Mouse (Mus musculus): ENCODE measurements around the gene Slc25a42. TPM values are rescaled to one million over a fixed set of nuclear protein-coding genes. Genes with fewer than 3 reads are reported as not detected.
A peak's percentile ranks its signal among the peaks of the same experiment; 100 is the strongest.

The Slc25a42 gene
- total RNA-seq (2015; ENCODE audit: low replicate concordance) (13.8 and 20.6 TPM in 2 replicates), total RNA-seq (2017; ENCODE audit: low replicate concordance) (16.2 and 23.8 TPM in 2 replicates)

DNA sequence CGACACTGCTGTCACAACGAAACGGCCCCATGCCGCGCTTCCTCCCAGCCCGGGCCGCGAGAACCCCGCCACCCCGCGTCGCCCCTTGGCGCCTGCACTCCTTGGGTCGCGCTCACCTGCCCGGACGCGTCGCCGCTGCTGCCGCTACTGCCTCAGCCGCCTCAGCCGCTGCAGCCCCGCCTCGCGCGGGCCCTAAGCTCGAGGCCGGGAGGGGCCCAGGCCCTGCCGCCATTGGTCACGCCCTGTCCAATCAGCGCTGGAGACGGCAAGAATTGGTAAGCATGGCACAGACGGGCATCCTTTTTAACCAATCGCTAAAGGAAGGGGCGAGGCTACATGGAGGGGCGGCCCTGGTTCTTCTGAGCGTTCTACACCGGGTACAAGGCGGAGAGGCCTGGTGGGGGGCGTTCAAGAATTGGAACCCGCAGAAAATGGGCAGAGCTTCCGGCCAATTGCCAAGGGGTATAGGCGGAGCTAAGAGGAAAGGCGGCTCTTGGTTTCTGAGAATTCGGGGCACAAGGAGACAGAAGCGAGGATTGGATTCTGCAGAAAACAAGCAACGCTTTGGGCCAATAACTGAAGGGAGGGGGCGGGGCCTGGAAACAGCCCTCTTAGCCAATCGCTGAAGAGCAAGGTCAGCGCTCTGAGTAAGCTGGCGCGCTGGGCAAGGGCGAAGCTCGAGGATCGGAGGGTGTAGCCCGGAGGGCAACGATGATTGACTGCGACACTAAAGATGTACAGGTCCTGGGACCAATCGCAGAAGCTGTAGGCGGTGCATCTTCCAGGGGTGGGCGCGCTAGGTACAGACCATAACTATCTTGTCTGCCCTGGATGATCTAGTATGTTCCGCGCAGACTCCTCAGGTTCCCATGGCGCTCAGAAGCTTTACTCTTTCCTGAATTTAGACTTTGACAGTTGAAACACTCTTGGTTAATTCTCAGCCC is at the start of gene Slc25a42:
Gene Slc25a42 (minus strand): TSS at position 194 of the 944 bp plus-strand sequence.
- ATAC-seq (replicated peaks; ENCODE audit: low FRiP score, poor library complexity, severe bottlenecking) = peak; percentile 87

GRCm38 (mm10) chr8:70259043-70259442 is 46.9 kb upstream of the Slc25a42 start:
- peak; percentile 77 for ATAC-seq (replicated peaks; ENCODE audit: low FRiP score, poor library complexity, severe bottlenecking)

GRCm38 (mm10) chr8:70258600-70258999 is 46.5 kb upstream of the Slc25a42 start:
- ATAC-seq (replicated peaks; ENCODE audit: low FRiP score, poor library complexity, severe bottlenecking) = peak; percentile 68

GRCm38 (mm10) chr8:70257456-70257855 is 45.4 kb upstream of the Slc25a42 start:
- ATAC-seq (replicated peaks; ENCODE audit: low FRiP score, poor library complexity, severe bottlenecking) = no peak

GRCm38 (mm10) chr8:70254628-70255027 is 42.5 kb upstream of the Slc25a42 start:
- ATAC-seq (replicated peaks; ENCODE audit: low FRiP score, poor library complexity, severe bottlenecking) = no peak

DNA sequence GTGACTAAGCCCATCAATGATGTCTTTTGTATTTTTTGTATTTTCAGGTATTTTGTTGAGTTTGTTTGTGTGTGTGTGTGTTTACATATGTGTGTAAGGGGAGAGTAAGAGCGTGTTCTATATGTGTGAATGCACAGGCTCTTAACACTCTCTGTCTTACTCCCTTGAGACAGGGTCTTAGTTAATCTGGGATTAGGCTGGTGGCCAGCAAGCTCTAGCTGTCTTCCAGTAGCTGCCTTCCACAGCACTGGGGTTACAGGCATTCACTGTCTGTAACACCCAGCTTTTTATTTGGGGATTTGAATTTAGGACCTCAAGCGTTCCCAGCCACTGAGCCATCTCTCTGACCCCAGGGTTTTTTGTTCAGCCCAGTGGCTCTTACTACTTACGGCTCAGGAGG is 35.7 kb upstream of the Slc25a42 start:
- no peak for ATAC-seq (replicated peaks; ENCODE audit: low FRiP score, poor library complexity, severe bottlenecking)

DNA sequence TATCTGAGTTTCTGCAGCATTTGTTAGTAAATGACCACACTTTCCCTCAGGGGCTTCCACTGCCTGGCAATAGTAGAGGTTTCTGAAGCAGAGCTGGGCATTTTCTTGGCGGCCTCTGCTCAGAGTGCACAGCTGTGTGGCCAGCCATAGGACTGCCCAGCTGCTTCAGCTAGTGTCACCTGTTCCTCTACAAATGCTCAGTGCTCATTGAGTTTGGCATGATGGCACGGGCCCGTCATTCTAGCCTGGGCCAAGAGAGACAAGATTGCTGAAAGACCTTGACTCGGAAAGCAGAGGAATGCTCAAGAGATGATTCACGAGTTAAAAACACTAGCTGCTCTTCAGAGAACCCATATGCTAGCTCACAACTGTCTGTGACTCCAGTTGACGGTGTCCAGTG is 34.5 kb upstream of the Slc25a42 start:
- ATAC-seq (replicated peaks; ENCODE audit: low FRiP score, poor library complexity, severe bottlenecking) = no peak

DNA sequence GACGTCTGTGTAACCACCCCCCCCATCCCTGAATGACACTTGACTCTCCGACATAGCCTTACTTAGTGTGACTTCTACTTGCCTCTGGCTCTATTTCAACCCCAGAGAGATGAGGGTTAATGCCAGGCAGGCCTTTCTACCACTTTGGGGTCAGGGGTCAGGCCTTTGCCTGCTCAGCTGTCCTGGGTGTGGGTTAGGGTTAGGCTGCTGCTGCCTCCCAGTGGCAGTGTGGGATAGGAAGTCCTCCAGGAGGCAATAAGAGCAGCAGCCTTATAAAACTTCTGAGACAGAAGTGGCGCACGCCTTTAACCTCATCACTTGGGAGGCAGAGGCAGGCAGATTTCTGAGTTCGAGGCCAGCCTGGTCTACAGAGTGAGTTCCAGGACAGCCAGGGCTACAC is 28.5 kb upstream of the Slc25a42 start:
- ATAC-seq (replicated peaks; ENCODE audit: low FRiP score, poor library complexity, severe bottlenecking) = no peak

- no peak for ATAC-seq (replicated peaks; ENCODE audit: low FRiP score, poor library complexity, severe bottlenecking)
Measured at GRCm38 (mm10) chr8:70237842-70238241, 25.7 kb upstream of the Slc25a42 start.

- no peak for ATAC-seq (replicated peaks; ENCODE audit: low FRiP score, poor library complexity, severe bottlenecking)
Measured at GRCm38 (mm10) chr8:70234781-70235128, 22.6 kb upstream of the Slc25a42 start.

DNA sequence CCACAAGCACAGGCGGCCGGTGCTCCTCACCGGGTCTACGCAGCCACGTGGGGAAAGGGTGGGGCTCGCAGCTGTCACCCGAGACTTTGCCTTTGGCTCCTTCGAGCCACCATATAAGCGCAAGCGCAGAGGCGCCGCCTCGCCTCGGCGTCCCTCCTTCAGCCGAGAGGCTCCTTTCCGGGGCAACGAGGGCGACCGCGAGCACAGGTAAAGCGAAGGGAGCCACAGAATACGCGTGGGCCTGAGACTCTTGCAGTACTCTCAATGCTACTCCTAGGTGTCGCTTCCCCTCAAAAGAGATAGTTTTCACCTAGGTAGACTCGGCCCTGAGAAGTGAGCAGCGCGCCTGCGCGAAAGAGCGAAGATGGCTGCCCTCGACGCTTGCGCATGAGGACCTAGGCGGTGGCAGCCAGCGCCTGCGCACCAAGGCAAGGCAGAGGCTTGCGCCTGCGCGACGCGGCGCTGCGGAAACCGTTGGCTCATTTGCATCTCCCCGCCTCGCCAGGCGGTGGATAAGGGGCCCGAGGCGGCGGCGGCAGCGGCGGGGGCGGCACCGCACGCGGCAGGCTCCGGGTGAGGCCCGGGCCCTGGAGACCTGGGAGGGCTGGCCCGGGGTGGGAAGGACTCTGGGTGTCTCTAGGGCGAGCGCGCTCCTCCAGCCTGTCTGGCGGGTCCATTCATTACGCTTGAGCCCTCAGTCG is 22.1 kb upstream of the Slc25a42 start, which contains the start of the genes Sugp2 and Armc6:
Gene Sugp2 (plus strand): TSS at position 147 of the 701 bp plus-strand sequence.
Gene Armc6 (minus strand): TSS at position 387 of the 701 bp plus-strand sequence.
- ATAC-seq (replicated peaks; ENCODE audit: low FRiP score, poor library complexity, severe bottlenecking) = peak; percentile 90

DNA sequence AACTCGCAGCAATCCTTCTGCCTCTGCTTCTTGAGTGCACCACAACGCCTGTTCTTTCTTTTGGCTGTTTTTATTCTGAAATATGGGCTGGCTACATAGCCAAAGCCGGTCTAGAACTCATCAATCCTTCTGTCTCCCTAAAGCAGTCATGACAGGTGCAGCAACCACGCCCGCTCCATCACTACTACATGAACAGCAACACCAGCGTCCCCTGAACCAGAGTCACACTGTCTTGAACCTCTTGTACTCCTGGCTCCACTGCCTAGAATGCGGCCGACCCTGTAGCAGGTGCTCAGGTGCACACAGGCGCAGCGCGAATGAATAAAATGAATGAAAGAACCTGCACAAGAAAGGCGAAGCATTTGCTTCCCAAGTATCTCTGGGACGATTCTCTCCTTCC is 21.5 kb upstream of the Slc25a42 start:
- no peak for ATAC-seq (replicated peaks; ENCODE audit: low FRiP score, poor library complexity, severe bottlenecking)

DNA sequence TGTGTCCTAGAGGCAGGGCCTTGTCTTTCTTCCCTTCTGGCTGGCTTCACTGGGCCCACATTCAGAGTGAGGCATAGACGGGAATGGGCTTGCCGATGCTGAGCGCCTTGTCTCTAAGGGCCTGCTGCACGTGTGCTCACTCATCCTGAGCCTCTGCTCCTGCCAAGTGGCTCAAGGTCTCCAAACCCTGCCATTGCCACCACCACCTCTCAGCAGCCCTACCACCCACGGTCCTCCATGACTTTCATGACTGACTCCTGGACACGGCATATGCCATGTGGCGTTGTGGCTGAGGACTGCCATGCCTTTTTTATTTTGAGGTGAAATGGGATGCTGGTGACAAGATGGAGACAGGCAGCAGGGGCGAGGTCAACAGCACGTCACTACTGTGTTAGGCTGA is 18.7 kb upstream of the Slc25a42 start:
- ATAC-seq (replicated peaks; ENCODE audit: low FRiP score, poor library complexity, severe bottlenecking) = no peak

GRCm38 (mm10) chr8:70227997-70228396 is 15.9 kb upstream of the Slc25a42 start:
- ATAC-seq (replicated peaks; ENCODE audit: low FRiP score, poor library complexity, severe bottlenecking) = no peak

GRCm38 (mm10) chr8:70223341-70223740 is 11.2 kb upstream of the Slc25a42 start:
- 0 out of 2 replicates have a peak, but pooled peaks have one; percentile 33 for ATAC-seq (replicated peaks; ENCODE audit: low FRiP score, poor library complexity, severe bottlenecking)

- no peak for ATAC-seq (replicated peaks; ENCODE audit: low FRiP score, poor library complexity, severe bottlenecking)
Measured at GRCm38 (mm10) chr8:70222041-70222440, 9.9 kb upstream of the Slc25a42 start.

DNA sequence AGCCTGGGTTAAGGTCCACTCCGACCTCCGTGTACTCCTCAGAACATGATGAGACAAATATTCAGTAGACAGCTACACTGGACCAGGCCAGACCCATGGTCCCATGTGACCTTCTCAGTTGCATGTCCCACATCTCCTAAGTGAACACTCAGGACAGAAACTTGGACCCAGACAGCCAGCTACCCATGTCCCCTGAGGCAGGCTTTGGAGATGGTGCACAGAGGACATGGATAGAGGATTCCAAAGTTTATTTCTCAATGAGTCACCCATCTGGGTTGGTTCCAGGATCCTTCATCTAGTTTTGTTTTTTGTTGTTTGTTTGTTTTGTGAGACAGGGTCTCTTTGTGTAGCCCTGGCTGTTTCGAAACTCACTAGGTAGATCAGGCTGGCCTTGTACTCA is 8.8 kb upstream of the Slc25a42 start:
- no peak for ATAC-seq (replicated peaks; ENCODE audit: low FRiP score, poor library complexity, severe bottlenecking)

DNA sequence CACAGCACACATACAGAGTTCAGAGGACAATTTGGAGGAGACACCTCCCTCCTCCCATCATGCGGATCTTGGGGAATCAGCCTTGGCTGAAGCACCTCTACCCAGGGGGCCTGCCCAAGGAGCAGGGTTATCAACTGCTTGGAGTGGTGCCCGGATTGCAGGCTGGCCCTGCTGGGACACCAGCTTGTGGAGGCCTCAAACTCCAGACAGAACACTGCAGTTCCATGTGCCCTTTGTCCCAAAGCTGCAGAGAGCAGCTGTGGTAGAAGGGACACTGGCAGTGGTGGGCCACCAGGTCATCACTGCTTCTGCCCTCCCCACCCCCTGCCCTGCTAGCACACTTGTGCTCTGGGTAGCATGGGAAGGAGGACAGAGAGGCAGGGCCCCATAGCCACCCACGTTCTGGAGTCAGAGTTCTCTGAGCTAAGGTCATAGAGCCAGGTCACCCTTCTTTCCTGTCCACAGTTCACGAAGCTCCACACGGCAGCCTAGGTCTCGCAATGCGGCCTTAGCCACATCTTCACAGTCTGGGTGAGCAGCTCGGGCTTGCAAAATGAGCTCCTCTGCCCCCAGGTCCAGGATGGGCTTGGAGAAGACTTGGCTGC is 8.2 kb upstream of the Slc25a42 start:
- no peak for ATAC-seq (replicated peaks; ENCODE audit: low FRiP score, poor library complexity, severe bottlenecking)

GRCm38 (mm10) chr8:70219107-70219684 is 7.1 kb upstream of the Slc25a42 start:
- no peak for ATAC-seq (replicated peaks; ENCODE audit: low FRiP score, poor library complexity, severe bottlenecking)

DNA sequence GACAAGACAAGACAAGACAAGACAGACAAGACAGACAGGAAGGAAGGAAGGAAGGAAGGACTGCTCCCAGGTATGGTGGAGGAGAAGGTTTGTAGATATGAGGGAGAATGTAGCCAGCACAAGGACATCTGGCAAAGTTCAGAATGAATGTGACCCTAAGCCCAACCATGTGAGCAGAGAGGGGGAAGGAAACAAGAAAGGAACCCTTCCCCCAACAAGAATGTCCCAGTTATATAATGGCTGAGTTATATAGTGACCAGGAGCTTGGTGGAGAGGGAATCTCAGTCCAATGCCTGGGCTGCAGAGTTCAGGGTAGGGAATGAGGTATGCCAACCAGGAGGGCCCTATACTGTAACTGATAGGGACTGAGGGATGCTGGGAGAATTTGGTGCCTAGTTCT is 5.3 kb upstream of the Slc25a42 start:
- ATAC-seq (replicated peaks; ENCODE audit: low FRiP score, poor library complexity, severe bottlenecking) = no peak
